Mouse (Mus musculus): ENCODE measurements at regions not wholly inside any gene's neighbourhood (a gene's known extent, or its start where the extent isn't known, plus 50 kb on each side); places are given as distances from the start of the nearest gene placed in this dataset.

DNA sequence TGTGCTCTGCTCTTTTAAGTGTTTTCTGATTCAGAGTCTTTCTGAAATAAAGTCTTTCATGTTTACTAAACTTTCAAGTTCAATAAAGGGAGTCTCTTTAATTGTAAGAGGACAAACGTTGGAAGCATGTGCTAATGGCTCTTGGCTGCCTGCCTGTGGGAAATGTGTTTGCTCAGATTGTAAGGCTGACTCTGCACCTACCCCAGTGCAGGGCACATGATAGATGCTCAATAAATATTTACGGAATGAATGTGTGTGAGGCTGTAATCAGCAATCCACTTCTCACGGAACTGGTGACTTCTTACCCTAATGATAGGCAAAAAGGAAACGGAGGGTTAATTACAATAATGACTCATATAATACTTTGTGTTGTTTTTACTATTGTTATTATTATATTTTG lies 389.0 kb upstream of the Klf4 start:
- DNase-seq: no peak

DNA sequence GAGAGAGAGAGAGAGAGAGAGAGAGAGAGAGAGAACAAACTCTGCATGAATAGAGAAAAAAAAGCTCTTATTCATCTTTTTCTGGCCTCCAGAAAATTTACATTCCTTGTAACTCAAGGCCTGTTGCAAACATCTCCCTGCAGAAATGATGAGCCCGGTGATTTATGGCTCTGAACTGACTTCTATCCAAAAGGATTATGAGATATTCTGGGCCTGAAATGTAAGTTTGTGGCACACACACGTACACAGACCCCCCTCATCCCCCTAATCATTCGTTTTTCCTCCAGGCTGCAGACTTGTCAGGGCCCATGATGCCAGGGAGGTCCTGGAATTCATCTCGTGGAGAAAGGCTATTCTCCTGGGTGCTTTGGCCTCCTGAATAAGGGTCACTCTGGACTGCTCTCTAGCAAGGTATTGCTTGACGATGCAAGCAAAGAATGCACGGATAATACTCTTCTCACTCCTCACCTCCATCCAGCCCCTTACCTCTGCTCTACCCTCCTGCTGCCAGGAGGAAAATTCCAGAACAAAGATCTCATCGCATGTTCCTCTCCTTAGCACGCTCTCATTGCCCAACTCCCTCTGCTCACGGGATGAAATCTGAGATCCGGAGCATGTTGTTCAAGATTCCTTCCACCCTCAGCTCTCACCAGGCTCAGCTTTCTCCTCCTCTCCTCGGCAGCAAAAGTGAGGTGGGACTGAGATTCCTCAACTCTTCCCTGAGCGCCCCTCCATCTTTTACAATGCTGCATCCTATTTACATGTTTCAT lies 362.0 kb upstream of the Klf4 start:
- DNase-seq: no peak

DNA sequence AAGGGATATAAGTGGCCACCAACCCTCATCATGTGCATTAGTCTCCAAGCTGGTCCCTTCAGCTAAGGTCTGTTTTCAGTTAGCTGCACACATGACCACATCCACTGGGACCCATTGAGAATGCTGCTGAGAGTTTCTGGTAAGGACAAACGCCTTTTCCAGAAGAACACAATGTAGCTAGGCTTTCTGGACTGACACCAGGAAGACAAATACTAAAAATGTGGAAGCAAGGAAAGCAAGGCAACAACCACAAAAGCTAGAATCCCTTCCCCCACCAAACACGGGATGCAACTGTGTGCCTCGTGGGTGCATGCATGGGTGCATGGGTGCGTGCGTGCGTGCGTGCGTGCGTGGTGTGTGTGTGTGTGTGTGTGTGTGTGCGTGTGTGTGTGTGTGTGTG lies 359.4 kb upstream of the Klf4 start:
- DNase-seq: no peak

DNA sequence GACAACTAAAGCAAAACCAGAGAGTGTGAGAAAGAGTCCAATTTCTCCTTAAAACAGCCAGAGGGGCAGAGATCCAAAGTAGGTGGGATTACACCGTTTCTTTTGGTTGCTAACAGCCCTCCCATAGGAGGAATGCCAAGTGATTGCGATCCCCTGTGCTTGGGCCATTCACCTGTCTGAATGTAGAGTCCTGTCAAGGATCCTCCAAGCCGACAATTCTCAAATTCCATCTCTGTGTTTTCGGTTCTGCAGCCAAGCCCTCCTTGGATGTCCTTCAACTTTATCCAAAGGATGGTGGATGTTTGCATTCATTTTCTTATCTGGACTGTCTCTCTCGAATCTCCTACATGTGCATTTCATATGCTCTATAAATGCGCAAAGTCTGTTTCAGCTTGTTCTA lies 355.3 kb upstream of the Klf4 start:
- no peak for DNase-seq

DNA sequence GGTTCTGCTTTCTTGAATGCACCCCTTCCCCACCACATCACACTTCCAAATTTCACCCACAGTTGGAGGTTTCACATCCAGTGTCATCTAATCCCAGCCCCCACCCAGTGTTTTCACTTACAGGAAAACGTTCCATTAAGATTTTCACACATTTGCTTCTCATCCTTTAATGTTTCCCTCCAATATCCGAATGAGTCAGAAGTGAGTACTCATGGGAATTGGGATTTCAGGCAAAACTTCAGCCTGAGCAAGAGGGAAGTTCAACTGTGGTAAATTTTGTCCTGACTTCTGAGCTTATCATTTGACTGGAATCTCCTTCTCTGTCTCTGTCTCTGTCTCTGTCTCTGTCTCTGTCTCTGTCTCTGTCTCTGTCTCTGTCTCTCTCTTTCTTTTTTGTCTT lies 350.3 kb upstream of the Klf4 start:
- DNase-seq: no peak

DNA sequence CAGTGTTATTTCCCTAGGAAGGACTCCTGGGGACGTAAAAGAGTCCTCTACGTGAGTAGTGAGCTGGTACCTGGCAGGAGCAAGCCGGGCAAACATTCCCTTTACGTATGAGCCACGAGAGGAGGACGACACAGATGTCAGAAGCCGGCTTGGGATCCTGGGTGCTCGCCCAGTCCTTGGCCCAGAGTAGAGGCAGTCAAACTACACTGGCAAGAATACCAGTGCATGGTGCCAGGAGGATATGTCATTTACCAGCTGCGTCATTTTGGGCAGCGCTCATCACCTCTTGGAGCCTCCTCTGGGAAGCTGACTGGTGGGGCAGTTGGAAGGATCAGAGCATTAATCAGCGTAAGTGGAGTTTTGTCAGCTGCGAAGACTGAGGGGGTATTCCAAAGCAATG lies 343.0 kb upstream of the Klf4 start:
- no peak for DNase-seq

DNA sequence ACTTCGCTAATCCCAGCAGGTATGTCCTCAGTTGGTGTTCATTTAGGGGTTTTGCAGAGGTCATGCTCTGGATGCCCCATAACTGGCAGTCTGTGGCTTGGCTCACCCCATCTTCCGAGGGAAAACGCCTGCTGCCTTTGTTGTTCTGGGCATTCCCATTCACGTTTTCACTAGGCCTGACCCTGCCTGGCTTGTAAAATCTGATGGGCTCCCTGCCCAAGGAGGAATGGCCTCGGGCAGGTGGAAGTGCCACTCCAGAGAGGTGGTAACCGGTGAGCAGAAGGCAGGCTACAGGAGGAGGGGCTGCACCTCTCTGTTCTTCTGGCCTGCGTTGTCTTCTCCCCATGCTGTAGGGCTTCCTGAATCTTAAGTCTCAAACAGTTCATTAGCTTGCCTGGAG lies 342.6 kb upstream of the Klf4 start:
- no peak for DNase-seq

DNA sequence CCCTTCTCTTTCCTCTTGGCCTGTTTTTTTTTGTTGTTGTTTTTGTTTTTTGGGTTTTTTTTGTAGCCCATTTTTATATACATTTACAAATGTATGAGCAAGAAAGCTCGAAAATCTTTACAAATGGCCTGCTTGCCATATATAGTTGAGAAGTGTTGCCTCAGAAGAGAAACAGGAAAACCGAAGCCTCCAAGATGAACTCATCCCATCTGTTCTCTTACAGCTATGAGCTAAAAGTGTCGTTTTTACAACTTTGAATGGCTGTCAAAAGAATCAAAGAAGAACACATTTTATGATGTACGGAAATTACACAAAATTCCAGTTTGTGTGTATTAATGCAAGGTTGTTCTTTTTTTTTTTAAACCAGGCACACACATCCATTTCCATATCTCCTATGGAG lies 342.0 kb upstream of the Klf4 start:
- no peak for DNase-seq

DNA sequence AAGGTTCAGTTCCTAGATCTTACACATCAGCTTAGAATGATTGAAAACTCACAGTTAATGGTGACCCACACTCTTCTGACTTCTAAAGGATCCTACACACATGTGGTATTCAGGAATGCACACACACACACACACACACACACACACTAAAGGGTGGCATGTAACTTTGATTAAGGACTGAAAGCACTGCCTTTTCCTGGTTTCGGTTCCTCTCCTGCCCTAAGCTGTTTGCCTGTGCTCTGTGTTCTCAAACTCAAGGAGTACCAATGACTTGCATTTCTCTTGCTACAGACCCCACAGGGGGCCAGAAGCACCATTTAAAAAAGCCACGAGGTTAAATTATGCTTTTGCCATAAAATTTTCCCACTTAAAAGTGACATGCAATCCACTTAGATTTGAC lies 327.8 kb upstream of the Klf4 start:
- peak in 1 of 2 experiments; percentile 8 for DNase-seq

DNA sequence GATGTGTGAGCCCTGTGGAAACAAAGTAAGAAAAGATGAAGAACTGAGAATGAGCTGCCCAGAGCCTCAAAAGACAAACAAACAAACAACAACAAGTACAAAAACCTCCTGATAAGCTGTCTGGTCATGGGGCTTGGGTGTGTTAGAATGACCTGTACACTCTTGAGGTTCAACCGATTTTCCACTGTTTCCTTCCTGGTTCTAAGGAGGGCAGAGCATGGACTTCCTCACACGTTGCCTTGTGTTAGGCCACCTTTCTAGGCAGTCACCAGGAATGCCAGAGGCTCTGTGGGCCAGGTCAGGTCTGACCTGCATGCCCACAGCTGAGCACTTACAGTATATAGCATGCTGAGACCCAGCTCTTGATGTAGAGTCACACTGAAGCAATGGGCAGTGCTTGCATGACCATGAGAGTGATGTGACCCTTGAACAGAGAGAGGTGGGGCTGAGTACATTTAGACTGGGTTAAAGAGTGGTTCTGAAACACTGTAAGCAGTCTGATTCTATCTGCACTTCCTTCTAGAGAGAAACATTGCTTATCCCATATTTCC lies 327.0 kb upstream of the Klf4 start:
- DNase-seq: no peak

DNA sequence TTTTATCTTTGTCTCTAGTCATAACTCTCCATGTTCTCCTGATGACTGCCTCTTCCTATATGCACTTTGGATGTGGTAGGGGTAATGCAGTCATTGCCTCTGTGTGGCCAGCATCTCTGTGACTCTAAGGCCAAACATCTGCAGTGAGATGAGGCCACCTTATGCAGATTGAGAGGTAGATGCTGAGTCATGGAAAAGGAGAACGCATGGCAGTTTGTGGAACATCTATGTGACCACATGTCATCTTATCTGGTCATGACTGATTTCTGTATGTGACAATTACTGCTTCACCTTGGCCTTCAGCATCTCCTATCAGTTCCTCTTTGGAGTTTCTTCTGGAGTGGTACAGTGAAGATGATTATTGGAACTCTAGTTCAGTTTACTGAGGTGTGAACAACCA lies 319.2 kb upstream of the Klf4 start:
- DNase-seq: no peak

DNA sequence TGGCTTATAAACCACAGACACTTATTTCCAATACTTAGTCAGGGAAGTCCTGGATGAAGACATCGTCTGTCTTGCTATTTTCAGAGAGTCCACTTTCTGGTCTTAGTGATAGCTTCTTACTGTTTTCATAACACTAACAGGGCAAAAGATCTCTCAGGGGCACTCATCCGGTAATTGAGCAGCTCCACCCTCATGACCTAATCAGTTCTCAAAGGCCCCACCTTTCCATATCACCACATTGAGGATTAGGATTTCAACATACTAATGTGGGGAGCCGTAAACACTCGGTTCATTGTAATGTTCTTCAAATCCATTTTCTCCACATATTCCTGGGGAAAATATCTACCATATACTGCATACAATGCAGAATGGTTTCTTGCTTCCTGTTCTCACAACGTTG lies 318.8 kb upstream of the Klf4 start:
- DNase-seq: no peak

DNA sequence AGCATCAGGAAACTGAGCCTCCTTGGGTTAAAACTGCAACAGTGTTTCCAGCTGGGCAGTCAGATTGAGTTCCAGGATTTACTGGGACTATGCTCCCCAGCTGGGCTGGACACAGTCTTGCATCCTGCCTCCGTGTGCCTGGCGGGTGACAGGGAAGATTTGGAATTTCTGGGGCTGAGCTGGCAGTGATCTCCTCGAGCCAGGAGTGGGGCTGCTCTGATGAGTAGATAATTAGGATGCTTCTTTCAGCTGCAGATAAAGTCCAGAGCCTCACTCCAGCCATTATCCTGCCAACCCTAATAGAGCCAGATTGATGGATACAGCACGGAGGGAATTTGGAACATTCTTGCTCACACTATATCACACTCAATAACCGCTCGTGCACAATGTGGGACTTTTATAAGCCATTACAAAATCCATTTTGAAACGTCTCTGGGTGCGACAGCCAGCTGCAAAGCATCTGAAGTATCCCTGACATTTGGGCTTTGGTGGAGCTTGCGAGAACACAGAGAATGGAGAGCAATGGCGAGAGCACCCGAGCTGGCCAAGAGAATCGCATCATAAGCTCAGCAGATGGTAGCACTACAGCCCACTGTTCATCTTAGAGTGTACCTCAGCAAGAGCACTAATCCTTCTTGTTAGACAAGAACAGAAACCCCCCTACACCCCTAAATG lies 311.6 kb upstream of the Klf4 start:
- DNase-seq: no peak

DNA sequence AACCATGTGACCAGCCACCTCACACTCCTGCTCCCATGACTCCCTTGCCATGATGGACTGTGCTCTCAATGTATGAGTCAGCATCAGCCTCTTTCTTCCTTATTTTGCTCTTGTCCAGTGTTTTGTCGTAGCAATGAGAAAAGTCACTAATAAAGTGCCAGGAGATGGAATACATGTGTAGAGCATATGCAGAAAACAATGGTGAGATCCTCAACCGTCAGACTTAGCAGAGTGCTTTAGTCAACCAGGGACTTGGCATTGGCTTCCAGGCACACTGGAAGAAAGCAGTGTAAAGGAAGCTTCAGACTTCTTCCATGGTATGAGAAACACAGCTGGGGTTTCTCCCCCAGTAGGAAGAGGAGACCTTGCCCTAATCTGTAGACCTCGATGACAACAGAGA lies 306.3 kb upstream of the Klf4 start:
- DNase-seq: no peak

DNA sequence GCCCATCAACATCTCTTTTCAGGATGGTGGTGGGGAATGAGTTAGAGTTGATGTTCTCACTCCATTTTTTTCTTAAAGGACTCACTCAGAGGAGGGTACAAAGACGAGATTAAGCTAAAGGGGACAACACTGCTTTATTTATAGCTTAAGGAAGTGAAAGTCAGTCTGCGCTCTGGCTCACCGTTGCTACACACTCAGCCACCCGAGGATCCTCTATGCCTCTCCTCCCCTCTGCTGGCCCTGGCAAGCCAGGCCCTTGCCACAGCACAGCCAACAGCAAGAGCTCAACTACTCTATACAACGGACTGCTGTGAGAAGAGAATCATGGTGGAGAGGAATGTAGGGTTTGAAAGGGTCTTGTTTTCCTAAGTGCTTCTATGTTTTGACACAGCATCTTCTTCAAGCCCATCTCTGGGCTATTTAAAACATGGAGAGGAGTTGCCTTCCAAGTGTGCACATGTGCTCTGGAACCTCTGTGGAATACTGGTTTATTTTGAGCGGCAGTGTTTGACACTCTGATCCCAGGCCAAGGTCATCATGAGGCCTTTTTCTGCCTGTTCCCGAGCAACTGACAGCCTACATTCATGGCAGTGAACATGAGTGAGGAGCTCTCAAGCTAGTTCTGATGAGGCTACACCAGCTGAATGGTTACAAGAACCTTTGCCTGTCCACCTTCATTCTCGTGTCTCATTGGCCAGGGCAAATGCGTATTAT lies 291.9 kb upstream of the Klf4 start:
- DNase-seq: peak; percentile 55 to 72

DNA sequence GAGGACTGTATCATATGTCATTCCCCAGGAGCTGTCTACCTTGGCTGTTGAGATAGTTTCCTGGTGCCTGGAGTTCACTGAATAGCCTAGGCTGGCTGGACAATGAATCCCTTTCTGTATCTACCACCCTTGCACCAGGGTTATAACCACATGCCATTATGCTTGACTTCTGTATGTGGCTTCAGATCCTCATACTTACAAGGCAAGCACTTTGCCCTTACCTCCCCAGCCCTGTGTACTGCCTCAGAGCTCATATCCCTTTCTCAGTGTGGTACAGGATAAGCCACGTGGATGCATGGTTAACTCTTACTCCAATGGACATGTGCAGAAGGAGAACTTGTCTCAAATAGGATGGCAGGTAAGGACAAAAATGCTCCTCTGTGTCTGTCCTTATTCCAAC lies 291.3 kb upstream of the Klf4 start:
- no peak for DNase-seq

DNA sequence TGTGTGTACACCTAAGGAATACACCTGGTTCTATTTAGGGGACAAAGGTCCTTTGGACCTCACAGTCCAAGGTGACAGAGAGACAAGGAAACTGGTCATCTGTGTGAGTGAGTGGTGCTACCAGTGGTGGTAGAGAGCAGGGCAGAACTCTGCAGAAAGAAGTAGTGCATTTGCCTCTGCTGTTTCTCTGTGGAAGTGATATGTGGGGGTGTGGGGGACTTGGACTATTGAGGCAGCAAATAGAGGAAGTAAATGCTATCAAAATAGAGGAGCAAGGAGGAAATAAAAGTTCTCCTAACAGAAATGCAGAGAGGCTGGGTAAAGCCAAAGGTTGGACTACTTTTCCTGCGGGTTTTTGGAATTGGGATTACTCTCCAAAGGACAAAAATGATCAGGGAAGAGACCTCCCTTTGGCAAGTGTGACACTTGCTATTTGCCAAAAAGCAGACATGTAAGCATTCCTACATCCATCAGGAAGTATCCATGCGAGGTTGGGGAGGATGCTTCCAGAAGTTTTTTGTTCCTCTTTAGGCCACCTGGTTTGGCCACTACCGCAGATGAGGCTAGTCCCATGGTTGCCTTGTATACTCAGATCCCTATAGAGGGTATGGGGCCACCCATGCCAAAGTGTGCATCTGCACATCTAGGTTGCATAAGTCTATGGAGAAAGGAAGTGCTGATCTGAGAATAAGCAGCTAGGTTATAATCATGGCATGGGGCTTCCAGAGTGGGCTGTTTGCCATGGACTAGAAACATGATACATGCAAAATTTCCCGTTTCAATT lies 285.0 kb upstream of the Klf4 start:
- DNase-seq: no peak

DNA sequence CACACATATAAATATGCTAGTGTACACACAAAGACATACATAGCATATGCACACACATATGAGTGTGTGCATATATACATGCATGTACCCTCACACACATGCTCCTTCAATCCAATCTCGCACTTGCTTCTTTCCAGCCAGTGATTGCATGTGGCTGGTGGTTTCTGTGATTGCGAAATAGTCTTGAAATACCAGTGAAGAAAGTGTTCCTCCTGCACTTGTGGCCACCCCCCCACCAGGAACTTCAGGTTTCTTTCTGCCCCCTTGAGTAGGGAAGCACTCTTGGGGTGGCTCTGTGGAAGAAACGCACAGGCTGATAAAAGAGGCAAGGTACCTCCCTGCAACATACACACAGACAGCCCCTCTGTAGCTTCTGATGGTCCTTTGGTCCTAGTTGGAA lies 283.6 kb upstream of the Klf4 start:
- DNase-seq: no peak

DNA sequence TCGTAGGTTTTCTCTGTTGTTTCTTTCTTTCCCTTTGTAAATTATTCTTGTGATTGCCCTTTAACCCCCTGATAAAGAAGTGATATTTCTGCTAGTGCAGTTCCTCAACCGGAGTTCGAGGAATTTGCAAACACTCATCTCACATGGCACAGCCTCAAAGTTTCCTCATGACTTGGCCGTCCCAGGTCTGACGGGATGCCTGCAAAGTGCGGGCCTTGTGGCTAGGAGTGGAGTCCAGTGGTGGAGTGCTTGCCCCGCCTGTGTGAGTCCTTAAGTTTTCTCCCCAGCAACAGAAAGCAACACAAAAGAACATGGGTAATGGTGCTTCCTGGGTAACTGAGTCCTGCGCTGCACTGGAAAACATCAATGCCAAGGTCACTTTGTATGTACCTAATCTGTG lies 280.6 kb upstream of the Klf4 start:
- DNase-seq: no peak

DNA sequence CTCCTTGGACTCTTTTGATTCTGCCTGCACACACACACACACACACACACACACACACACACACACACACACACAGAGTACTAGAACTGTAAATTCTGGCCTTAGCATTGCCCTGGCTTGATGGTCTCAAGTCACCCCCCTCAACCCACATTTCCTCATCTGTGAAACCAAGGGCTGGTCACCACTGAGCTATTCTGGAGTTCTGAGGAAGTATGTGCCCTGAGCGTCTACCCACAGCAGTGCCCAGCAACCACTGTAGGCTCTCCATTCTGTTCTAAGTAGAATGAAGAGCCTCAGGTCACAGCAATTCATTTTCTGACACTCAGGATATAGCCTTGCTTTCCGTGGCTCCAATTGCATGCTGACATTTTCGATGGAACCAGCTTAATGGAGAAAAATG lies 279.4 kb upstream of the Klf4 start:
- DNase-seq: no peak

DNA sequence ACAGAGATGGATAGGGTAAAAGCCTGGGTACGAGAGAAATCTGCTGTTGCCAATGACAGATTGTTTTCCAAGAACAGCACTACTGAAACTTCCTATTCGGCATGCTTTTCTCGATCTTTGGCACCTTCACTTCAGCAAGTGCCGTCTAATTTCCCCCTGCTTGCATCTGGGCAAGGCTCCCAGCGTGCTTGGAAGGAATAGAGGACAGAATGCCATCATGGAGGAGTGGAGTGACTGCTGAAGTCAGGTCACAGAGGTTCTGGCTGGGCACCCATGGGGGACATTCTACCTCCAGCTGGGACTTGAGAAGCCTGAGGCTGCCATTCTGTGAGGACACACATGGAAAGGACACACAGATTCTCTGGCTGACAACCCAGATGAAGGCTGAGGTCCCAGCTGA lies 276.2 kb upstream of the Klf4 start:
- no peak for DNase-seq

DNA sequence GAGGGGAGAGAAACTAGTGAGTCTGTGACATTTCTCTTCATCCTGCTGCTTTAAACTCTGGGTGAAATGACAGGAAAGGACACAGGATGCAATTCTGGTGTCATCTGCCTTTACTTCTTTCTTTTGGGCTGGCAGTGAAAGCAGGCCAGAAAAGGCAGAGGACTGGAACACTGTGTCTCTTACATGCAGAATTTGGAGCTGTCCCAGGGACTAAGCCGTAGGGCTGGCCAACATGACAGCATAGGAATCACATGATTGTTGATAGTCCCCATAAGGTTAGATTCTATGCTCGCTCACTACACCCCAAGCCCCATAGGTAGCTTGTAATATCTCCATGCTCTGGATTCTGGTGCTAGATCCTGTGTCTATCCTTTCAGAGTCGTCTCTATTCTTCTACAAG lies 274.5 kb upstream of the Klf4 start:
- DNase-seq: no peak

Data from spleen, adult 18-20 months (tissue).